Mouse (Mus musculus) liver, embryonic 14.5 days (tissue): ENCODE measurements around the gene Ndufa12. TPM values are rescaled to one million over a fixed set of nuclear protein-coding genes. Genes with fewer than 3 reads are reported as not detected.

ENCODE experiments used
- ATAC-seq: fragments of 200-750 bp; cut with Nextera tagmentation; 2 replicates; pipeline ENCODE4 v1.8.0; 2017; ENCODE audit warnings: moderate number of reproducible peaks, mild to moderate bottlenecking, moderate library complexity; ENCODE audit not compliant: insufficient read depth
- DNase-seq, 3 experiments: peaks; one replicate each; pipeline ENCODE4 v3.0.0-alpha.2; 2012 to 2013; ENCODE audit warnings: low read depth in 3 of 3, low spot score in 3 of 3
- H3K27ac ChIP-seq: fragments of 300-500 bp; sonication (generic); 2 replicates; pipeline ENCODE4 v1.5.1; 2014; ENCODE audit warnings: moderate library complexity, mild to moderate bottlenecking, control low read depth, inconsistent platforms
- H3K27me3 ChIP-seq: fragments of 300-500 bp; sonication (generic); 2 replicates; pipeline ENCODE4 v1.6.1; 2014; ENCODE audit warnings: mild to moderate bottlenecking, low read length, moderate library complexity; ENCODE audit not compliant: control insufficient read depth, insufficient read depth
- H3K36me3 ChIP-seq: fragments of 300-500 bp; sonication (generic); replicated peaks from 2 replicates; pipeline ENCODE4 v1.6.1; 2014; ENCODE audit warnings: low read depth; ENCODE audit not compliant: control insufficient read depth, insufficient read depth
- H3K4me1 ChIP-seq, 2 experiments: fragments of 200-500 bp in 1 of 2; fragments of 300-500 bp in 1 of 2; sonication (generic) in 1 of 2; replicated peaks; 2 replicates each; pipeline ENCODE4 v1.6.1; 2012 to 2014; ENCODE audit warnings: antibody characterized with exemption in 1 of 2, inconsistent platforms in 1 of 2, low read length in 1 of 2; ENCODE audit not compliant: control insufficient read depth in 2 of 2, insufficient read depth in 2 of 2
- H3K4me2 ChIP-seq: fragments of 300-500 bp; sonication (generic); 2 replicates; pipeline ENCODE4 v1.6.1; 2014; ENCODE audit warnings: low read depth, mild to moderate bottlenecking, control low read depth, moderate library complexity
- H3K4me3 ChIP-seq, 2 experiments: fragments of 200-500 bp in 1 of 2; fragments of 300-500 bp in 1 of 2; sonication (generic) in 1 of 2; 2 replicates each; pipeline ENCODE4 v1.5.1; 2012 to 2014; ENCODE audit warnings: low read depth in 2 of 2, low read length in 2 of 2, mild to moderate bottlenecking in 2 of 2, control low read depth in 1 of 2, inconsistent platforms in 1 of 2, moderate library complexity in 1 of 2; ENCODE audit not compliant: insufficient read depth in 1 of 2
- H3K9ac ChIP-seq: fragments of 300-500 bp; sonication (generic); replicated peaks from 2 replicates; pipeline ENCODE4 v1.6.1; 2014; ENCODE audit warnings: mild to moderate bottlenecking, control low read depth, moderate library complexity
- H3K9me3 ChIP-seq: fragments of 300-500 bp; sonication (generic); 2 replicates; pipeline ENCODE4 v1.6.1; 2016; ENCODE audit warnings: low read length, mixed read lengths; ENCODE audit not compliant: control insufficient read depth
- CTCF ChIP-seq: IDR thresholded peaks from 2 replicates; pipeline ENCODE4 v1.5.1; 2016; ENCODE audit warnings: antibody characterized with exemption, low read depth, control low read depth
- EP300 ChIP-seq: IDR thresholded peaks from 2 replicates; pipeline ENCODE4 v1.6.1; 2016; ENCODE audit warnings: antibody characterized with exemption, low read depth
- WGBS: fragments of 180-500 bp; shearing (Covaris S2); extraction: QIAGEN DNeasy Blood & Tissue Kit; methylation state at CpG from one replicate; pipeline ENCODE4 v1.1.7; 2014; ENCODE audit not compliant: insufficient replicate concordance; 5-methylcytosine and 5-hydroxymethylcytosine counted together
- polyA plus RNA-seq, 2 experiments: library from polyadenylated mRNA; depleted of rRNA in 1 of 2; stranded (reverse) in 1 of 2; unstranded in 1 of 2; fragments of >200 nt; fragmentation: Nextera tagmentation in 1 of 2; extraction: Ambion mirVana in 1 of 2; gene quantifications; 2 replicates each; pipeline versions ENCODE4 v1.2.1 to v1.2.3; 2012 to 2014

Ndufa12 gene
- polyA plus RNA-seq, 2 experiments: 80.2 to 213 TPM

DNA sequence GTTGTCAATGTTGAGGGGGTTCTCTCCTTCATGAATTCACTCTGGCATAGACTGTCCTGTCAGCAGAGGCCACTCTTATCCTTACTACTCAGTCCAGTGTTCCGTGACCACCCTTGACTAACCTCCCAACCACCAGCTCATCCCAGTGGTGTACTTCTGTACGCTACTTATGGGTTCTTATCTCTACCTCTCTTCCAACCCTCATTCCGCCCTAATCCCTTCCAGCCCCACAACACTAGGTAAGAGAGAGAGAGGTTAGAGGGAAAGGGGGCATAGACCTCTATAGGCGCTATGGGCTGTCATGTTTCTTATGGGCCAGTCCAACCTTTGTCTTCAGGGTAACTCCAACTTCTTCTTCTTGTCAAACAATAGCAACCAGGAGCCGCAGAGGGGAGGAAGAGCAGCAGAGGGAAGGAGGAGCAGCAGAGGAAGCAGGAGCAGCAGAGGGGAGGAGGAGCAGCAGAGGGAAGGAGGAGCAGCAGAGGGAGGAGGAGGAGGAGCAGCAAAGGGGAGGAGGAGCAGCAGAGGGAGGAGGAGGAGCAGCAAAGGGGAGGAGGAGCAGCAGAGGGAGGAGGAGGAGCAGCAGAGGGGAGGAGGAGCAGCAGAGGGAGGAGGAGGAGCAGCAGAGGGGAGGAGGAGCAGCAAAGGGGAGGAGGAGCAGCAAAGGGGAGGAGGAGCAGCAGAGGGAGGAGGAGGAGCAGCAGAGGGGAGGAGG, 37.3 kb upstream of the Ndufa12 start:
- 72% methylated on average over 5 of the region's 5 CpGs for WGBS
- DNase-seq (no peak), ATAC-seq (no peak)
- H3K9ac ChIP-seq: no peak overlapping the region
- TF ChIP-seq EP300: no peak
- TF ChIP-seq CTCF: no peak
- H3K27ac ChIP-seq: no peak overlapping the region
- H3K4me3 ChIP-seq: no peak overlapping the region
- H3K27me3 ChIP-seq: no peaks in the 10 kb centered on the region
- H3K9me3 ChIP-seq: no peaks in the 10 kb centered on the region
- H3K36me3 ChIP-seq: peaks cover 9% of the 10 kb centered on the region
- H3K4me2 ChIP-seq: no peak overlapping the region
- H3K4me1 ChIP-seq: no peaks in the 10 kb centered on the region

DNA sequence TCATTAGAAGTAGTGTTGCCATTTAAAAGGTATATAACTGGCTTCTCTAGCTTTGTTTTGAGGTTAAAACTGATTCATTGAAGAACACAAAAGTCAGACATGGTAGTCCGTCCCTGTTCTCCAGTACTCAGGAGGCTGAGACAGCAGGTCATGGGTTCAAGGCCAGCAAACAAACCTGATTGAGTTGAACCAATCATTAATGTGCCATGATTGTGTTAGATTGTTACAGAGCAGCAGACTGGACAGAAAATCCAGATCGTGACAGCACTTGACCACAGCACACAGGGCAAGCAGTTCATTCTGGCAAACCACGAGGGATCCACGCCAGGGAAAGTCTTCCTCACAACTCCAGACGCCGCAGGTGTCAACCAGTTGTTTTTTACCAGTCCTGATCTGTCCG, 36.5 kb upstream of the Ndufa12 start:
- no peak for DNase-seq
- no peak overlapping the region for H3K4me2 ChIP-seq
- WGBS: 80% methylated on average over 7 of the region's 7 CpGs
- peaks cover 10% of the 10 kb centered on the region for H3K36me3 ChIP-seq
- H3K4me3 ChIP-seq: no peak overlapping the region
- no peak for ATAC-seq
- no peaks in the 10 kb centered on the region for H3K4me1 ChIP-seq
- no peak for TF ChIP-seq EP300
- H3K27me3 ChIP-seq: no peaks in the 10 kb centered on the region
- no peaks in the 10 kb centered on the region for H3K9me3 ChIP-seq
- H3K9ac ChIP-seq: no peak overlapping the region
- H3K27ac ChIP-seq: no peak overlapping the region

DNA sequence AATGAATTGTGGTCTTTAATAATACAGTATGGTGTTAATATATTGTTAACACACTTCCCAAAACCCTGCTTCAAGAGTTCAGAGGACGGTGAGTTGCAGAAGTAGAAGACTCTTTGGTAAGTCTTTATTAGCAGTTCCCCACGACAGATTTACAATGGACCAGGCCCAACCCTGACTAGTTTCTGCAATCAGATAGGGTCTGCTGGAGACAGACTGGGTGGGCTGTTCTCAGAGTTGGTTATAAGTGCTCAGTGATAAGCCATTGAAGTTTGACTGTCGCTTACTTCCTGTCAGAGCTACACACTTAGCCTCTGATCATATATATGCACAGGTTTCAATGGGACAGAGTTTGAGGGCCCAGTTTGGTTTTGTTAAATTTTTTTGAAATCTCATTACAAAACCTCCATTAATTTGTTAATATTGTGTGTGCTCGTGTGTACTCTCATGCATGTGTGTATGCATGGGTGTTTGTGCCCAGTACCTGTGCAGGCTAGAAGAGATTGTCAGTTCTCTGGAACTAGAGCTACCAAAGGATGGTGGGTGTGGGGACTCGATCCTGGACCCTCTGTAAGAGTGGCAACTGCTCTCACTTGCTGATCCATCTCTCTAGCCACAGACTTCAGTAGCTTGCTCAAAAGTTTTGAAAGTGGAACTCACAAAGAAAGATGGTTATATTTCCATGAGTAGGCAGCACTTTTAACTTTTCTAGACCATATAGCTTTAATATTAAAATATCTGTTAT, 34.2 kb upstream of the Ndufa12 start:
- H3K4me1 ChIP-seq: no peaks in the 10 kb centered on the region
- TF ChIP-seq EP300 (no peak), CTCF (no peak)

DNA sequence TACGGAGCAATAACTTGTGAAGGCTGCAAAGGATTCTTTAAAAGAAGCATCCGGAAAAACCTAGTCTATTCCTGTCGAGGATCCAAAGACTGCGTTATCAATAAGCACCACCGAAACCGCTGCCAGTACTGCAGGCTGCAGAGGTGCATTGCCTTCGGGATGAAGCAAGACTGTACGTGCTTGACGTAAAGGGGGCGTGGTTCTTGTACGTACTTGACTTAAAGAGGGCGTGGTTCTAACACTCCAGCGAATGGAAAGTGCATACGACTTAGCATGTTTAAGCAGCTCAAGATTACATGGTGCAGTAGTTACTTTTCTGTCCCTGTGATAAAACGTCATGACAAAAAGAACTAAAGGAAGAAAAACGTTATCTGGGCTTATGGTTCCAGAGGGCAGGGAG, 33.1 kb upstream of the Ndufa12 start:
- H3K4me3 ChIP-seq: no peak overlapping the region
- H3K27ac ChIP-seq: no peak overlapping the region
- H3K36me3 ChIP-seq: peaks cover 7% of the 10 kb centered on the region
- 73% methylated on average over 16 of the region's 16 CpGs for WGBS
- H3K4me1 ChIP-seq: no peaks in the 10 kb centered on the region
- no peak for ATAC-seq
- H3K9ac ChIP-seq: no peak overlapping the region
- no peaks in the 10 kb centered on the region for H3K9me3 ChIP-seq
- TF ChIP-seq EP300 (no peak), CTCF (no peak)
- H3K27me3 ChIP-seq: no peaks in the 10 kb centered on the region
- no peak for DNase-seq
- H3K4me2 ChIP-seq: no peak overlapping the region

More for the DNA sequence above, 34.2 kb upstream of the Ndufa12 start:
- H3K4me3 ChIP-seq: no peak overlapping the region
- WGBS: 49% methylated on average over 5 of the region's 5 CpGs
- H3K9me3 ChIP-seq: no peaks in the 10 kb centered on the region
- peaks cover 8% of the 10 kb centered on the region for H3K36me3 ChIP-seq
- H3K27me3 ChIP-seq: no peaks in the 10 kb centered on the region
- DNase-seq (no peak), ATAC-seq (no peak)
- H3K27ac ChIP-seq: no peak overlapping the region
- no peak overlapping the region for H3K4me2 ChIP-seq
- H3K9ac ChIP-seq: no peak overlapping the region

DNA sequence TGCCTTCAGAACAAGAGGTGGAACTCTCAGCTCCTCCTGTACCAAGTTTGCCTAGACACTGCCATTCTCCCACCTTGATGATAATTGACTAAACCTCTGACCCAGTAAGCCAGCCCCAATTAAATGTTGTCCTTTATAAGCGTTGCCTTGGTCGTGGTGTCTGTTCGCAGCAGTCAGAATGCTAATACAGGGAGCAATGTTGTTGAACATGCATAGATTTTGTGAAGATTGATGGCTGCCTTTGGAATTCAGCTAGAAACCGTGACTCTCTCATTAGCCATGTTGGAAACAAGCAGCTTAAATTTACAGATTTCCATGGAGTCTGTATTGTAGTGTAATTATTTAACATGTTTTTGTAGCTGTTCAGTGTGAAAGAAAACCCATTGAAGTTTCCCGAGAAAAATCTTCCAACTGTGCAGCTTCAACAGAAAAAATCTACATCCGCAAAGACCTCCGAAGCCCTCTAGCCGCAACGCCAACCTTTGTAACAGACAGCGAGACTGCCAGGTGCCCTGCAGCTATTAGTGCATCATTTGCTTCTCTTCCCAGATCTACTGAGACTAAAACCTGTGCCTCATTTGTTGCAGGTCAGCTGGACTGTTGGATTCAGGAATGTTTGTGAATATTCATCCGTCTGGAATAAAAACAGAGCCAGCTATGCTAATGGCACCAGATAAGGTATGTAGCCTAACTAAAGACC, 31.3 kb upstream of the Ndufa12 start:
- 84% methylated on average over 11 of the region's 11 CpGs for WGBS
- H3K27ac ChIP-seq: no peak overlapping the region
- H3K27me3 ChIP-seq: no peaks in the 10 kb centered on the region
- H3K9me3 ChIP-seq: no peaks in the 10 kb centered on the region
- no peak overlapping the region for H3K9ac ChIP-seq
- no peak for ATAC-seq
- TF ChIP-seq CTCF (no peak), EP300 (no peak)
- peaks cover 7% of the 10 kb centered on the region for H3K36me3 ChIP-seq
- H3K4me1 ChIP-seq: no peaks in the 10 kb centered on the region
- H3K4me3 ChIP-seq: no peak overlapping the region
- H3K4me2 ChIP-seq: no peak overlapping the region
- DNase-seq: no peak
